Mouse (Mus musculus): Measurements from ENCODE around the gene Sept12. TPM values are rescaled to one million over a fixed set of nuclear protein-coding genes. Genes with fewer than 3 reads are reported as not detected.

The Sept12 gene
- polyA plus RNA-seq, 1 experiment, result not detected

DNA sequence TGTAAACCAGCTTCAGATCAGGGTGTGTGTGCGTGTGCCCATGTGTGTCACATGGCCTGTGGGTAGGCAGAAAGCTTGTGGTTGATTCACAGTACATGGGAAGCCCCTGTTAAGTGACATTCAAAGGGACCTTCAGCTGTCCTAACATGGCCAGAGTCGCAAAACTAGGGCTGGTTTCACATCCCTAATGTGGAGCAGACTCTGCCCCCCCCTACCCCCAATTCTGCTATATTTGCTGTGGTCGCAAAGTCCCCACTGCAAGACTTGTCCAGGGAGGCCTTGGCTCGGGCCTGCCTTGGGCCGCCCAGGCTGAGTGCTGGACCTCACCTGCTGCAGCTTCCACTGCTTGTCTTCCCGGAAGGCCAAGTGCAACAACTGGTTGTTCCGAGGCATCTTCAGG, 13.6 kb upstream of the Sept12 start:
- Histone ChIP-seq H3K4me1 (ENCODE audit: control insufficient read depth, insufficient read depth, low read length) (peaks cover 5% of the 10 kb centered on the region; the same call in 1 of the 2 replicates), H3K27ac (ENCODE audit: insufficient read depth, low read length) (no peak overlapping the region), H3K4me3 (ENCODE audit: insufficient read depth, low read length) (no peak overlapping the region)
- TF ChIP-seq POLR2A (IDR thresholded peaks at IDR 0.05; ENCODE audit: extremely low read depth, insufficient read depth, low read length), result no peak
- TF ChIP-seq CTCF (IDR thresholded peaks at IDR 0.05; ENCODE audit: extremely low read depth, insufficient read depth, low read length), result no peak

DNA sequence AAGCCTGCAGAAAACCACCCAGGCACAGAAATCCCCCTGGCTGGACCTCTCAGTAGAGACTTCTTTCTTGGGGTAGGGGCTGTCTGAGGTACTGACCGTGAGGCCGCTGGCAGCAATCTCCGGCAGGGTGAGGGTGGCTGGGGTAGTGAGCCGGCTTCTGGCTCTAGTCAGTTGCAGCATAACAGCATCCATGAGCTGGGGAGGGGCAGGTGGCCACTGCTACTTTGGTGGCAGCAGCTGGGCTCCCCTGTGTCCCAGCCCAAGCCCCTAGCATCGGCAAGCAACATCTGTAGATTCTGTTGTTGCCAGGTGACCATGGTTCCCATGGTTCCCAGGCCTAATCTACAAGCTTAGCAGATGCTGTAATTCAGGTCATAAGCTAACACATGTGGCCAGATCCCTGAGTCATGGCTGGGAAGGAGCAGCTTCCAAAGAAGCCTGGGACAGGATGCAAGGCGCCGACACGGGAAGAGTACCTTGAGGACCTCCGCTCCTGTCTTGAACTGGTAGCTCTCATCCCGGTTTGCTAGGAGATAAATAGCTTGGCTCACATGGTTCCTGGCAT, 12.8 kb upstream of the Sept12 start:
- Histone ChIP-seq H3K4me3 (ENCODE audit: insufficient read depth, low read length) (no peak overlapping the region), H3K4me1 (ENCODE audit: control insufficient read depth, insufficient read depth, low read length) (peaks cover 5% of the 10 kb centered on the region; the same call in 1 of the 2 replicates), H3K27ac (ENCODE audit: insufficient read depth, low read length) (no peak overlapping the region)
- TF ChIP-seq CTCF (IDR thresholded peaks at IDR 0.05; ENCODE audit: extremely low read depth, insufficient read depth, low read length) (no peak), POLR2A (IDR thresholded peaks at IDR 0.05; ENCODE audit: extremely low read depth, insufficient read depth, low read length) (no peak)

DNA sequence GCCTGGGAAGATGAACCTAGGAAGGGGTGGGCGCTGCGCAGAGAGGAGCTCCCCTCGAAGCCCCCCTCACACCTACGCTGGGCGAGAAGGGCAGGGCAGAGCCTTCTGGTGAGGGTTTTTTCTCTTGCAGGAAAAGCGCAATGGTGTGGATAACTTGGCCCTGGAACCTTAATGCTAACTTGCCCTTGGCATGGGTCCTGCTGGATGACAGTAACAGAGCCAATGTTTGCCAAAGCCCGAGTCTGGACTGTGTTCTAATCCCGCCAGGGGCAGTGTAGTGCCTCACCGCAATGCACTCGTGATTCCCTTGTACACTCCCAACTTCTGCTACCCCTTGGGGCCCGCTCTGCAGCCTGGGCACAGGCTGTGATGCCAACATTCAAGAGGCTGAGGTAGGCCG, 10.4 kb upstream of the Sept12 start:
- H3K27ac ChIP-seq (ENCODE audit: insufficient read depth, low read length), result no peak overlapping the region
- TF ChIP-seq CTCF (IDR thresholded peaks at IDR 0.05; ENCODE audit: extremely low read depth, insufficient read depth, low read length), result no peak
- TF ChIP-seq POLR2A (IDR thresholded peaks at IDR 0.05; ENCODE audit: extremely low read depth, insufficient read depth, low read length), result no peak
- H3K4me1 ChIP-seq (ENCODE audit: control insufficient read depth, insufficient read depth, low read length), result peaks cover 5% of the 10 kb centered on the region; the same call in 1 of the 2 replicates
- no peak overlapping the region for H3K4me3 ChIP-seq (ENCODE audit: insufficient read depth, low read length)

DNA sequence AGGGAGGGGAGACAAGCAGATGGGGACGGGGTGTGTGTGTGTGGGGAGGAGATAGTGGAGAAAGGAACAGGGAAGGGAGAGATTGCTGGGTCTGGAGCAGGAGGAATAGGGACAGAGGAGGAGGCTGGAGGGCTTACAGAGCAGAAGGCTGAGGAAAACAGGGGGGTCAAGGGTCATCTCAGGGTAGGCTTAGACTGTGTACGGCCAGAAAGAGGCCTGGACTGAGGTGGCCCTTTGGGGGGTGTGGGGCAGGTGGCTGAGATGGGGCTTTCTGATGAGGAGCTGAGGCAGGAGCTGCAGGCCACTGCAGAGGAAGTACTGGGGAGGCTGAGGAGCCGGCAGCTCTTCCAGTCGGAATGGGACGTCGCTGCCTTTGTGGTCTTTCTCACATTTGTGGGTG, 9.8 kb upstream of the Sept12 start:
- peaks cover 5% of the 10 kb centered on the region; the same call in 1 of the 2 replicates for H3K4me1 ChIP-seq (ENCODE audit: control insufficient read depth, insufficient read depth, low read length)
- H3K27ac ChIP-seq (ENCODE audit: insufficient read depth, low read length), result no peak overlapping the region
- no peak overlapping the region for H3K4me3 ChIP-seq (ENCODE audit: insufficient read depth, low read length)
- TF ChIP-seq POLR2A (IDR thresholded peaks at IDR 0.05; ENCODE audit: extremely low read depth, insufficient read depth, low read length) (no peak), CTCF (IDR thresholded peaks at IDR 0.05; ENCODE audit: extremely low read depth, insufficient read depth, low read length) (no peak)

DNA sequence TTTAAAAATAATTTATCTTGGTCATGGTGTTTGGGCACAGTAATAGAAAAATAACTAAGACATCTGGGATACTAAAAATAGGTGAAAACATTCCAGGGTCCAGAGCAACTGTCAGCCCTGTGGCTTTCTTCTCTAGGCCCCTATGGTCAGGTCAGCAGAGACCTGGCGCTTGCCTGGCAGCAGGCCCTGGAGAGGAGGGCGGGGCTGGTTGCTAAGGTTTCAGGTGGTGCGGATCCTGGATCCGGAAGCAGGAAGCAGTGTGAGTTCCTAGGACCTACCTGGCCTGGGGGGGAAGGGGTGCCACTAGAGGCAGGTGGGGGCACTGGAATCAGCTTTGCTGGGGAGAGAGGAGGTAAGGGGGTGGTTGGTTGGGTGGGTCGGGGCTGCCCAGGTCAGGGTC, 9.4 kb upstream of the Sept12 start, which contains the start of gene Smim22:
TSS of gene Smim22 (plus strand) at position 222 of the 400 bp plus-strand sequence.
- Histone ChIP-seq H3K27ac (ENCODE audit: insufficient read depth, low read length) (no peak within 1 kb of the TSS), H3K4me3 (ENCODE audit: insufficient read depth, low read length) (no peak within 1 kb of the TSS), H3K4me1 (ENCODE audit: control insufficient read depth, insufficient read depth, low read length) (peaks cover 5% of the 10 kb centered on the region; the same call in 1 of the 2 replicates)
- no peak for TF ChIP-seq CTCF (IDR thresholded peaks at IDR 0.05; ENCODE audit: extremely low read depth, insufficient read depth, low read length)
- no peak for TF ChIP-seq POLR2A (IDR thresholded peaks at IDR 0.05; ENCODE audit: extremely low read depth, insufficient read depth, low read length)

DNA sequence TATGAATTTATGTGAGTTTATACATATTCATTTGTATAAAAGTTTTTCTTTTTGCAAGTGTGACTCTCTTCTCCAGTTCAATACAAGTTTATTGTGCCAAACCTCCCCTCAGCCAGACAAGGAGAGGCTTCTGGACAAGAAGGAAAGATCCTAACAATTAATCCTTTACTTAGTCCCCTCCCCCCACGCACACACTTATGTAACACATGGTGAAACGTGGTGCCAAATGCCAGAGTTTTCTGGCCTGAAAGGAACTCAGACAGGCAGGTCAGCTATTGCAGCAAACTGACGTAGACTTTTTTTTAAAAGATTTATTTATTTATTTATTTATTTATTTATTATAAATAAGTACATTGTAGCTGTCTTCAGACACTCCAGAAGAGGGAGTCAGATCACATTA, 3.0 kb upstream of the Sept12 start:
- TF ChIP-seq POLR2A (IDR thresholded peaks at IDR 0.05; ENCODE audit: extremely low read depth, insufficient read depth, low read length), result no peak
- TF ChIP-seq CTCF (IDR thresholded peaks at IDR 0.05; ENCODE audit: extremely low read depth, insufficient read depth, low read length), result no peak
- H3K4me1 ChIP-seq (ENCODE audit: control insufficient read depth, insufficient read depth, low read length), result no peaks in the 10 kb centered on the region
- no peak overlapping the region for H3K27ac ChIP-seq (ENCODE audit: insufficient read depth, low read length)
- no peak overlapping the region for H3K4me3 ChIP-seq (ENCODE audit: insufficient read depth, low read length)

DNA sequence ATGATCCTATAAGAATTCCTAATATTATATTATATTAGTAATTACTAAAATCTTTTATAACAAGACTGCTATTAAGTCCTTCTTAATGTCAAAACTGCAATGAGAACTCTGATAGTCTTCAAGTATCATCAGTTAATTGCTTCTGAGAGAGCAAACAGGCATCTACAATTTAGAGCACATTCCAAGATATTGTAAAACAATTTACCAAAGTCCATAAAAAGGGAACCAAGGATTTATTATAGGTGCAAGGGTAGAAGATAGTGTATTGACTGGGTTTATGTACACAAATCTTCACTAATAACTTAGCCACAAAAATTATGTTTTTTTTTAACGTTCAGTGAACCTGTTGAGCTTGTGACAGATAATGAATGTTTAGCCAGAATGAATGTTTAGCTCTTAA, 1.3 kb upstream of the Sept12 start:
- no peak for TF ChIP-seq CTCF (IDR thresholded peaks at IDR 0.05; ENCODE audit: extremely low read depth, insufficient read depth, low read length)
- TF ChIP-seq POLR2A (IDR thresholded peaks at IDR 0.05; ENCODE audit: extremely low read depth, insufficient read depth, low read length), result no peak
- no peaks in the 10 kb centered on the region for H3K4me1 ChIP-seq (ENCODE audit: control insufficient read depth, insufficient read depth, low read length)
- H3K4me3 ChIP-seq (ENCODE audit: insufficient read depth, low read length), result no peak overlapping the region
- H3K27ac ChIP-seq (ENCODE audit: insufficient read depth, low read length), result no peak overlapping the region

DNA sequence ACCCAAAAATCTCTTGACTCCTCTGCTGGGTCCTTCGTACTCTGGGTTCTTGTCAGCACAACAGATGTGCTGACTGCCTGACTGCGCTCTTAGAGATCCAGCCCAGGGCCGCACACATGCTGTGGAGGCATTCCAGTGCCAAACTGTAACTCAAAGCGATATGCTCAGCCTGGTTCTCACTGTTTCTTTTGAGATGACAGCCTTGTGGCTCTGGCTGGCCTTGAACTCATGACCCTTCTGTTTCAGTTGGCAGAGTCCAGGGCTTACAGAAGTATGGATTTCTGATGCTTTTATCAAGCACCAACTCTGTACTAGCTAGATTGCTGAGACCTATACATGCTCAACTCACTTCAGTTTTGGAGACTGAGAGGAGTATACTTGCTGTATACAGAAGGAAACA, 4.4 kb downstream of the Sept12 start:
- Histone ChIP-seq H3K4me3 (ENCODE audit: insufficient read depth, low read length) (no peak overlapping the region), H3K27ac (ENCODE audit: insufficient read depth, low read length) (no peak overlapping the region), H3K4me1 (ENCODE audit: control insufficient read depth, insufficient read depth, low read length) (no peaks in the 10 kb centered on the region)
- TF ChIP-seq CTCF (IDR thresholded peaks at IDR 0.05; ENCODE audit: extremely low read depth, insufficient read depth, low read length) (no peak), POLR2A (IDR thresholded peaks at IDR 0.05; ENCODE audit: extremely low read depth, insufficient read depth, low read length) (no peak)

DNA sequence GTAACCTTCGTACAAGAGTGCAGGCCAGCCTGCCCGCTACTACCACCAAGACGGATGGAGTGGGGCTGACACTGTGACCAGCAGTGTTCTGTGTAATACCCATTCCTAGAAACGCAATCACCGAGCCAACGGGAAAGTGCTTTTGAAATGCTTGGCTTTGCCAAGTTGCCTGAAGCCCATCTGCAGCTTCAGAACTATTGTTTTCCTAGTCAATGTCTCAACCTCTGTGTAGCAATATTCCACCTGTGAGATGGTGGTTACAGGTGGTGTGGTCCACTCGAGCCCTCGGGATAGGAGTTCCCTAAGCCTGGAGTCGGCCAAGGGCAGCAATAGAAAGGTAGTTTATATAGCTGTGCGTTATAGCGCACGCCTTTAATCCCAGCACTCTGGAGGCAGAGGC, 12.9 kb downstream of the Sept12 start:
- Histone ChIP-seq H3K27ac (ENCODE audit: insufficient read depth, low read length) (no peak overlapping the region), H3K4me1 (ENCODE audit: control insufficient read depth, insufficient read depth, low read length) (no peaks in the 10 kb centered on the region), H3K4me3 (ENCODE audit: insufficient read depth, low read length) (no peak overlapping the region)
- TF ChIP-seq POLR2A (IDR thresholded peaks at IDR 0.05; ENCODE audit: extremely low read depth, insufficient read depth, low read length), result no peak
- TF ChIP-seq CTCF (IDR thresholded peaks at IDR 0.05; ENCODE audit: extremely low read depth, insufficient read depth, low read length), result no peak

DNA sequence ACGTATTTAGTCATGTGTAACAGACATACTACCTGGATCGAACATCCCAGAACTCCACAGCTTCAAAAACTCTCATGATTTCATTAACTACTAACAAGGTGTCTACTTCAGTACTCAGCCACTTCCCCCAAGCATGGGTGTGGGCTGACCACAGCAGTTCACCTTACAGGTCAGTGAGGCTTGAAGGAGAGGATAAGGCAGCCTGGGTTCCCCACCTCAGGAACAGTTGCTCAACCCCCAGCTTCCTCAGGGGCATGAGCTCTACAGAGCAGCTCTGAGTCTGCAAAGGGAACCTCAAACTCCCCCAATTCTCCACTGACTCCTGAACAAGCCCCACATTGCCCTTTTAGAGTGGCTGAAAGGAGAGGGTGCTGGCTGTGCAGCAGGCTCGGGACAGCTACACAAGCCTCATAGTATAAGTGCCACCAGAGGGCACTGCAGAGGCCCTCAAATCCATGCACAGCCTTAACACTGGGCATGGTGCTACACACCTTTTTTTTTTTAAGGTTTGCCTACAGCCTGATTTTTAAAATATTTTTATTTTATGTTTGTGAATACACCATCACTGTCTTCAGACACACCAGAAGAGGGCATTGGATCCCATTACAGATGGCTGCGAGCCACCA, 17.8 kb downstream of the Sept12 start:
- Histone ChIP-seq H3K4me3 (ENCODE audit: insufficient read depth, low read length) (no peak overlapping the region), H3K27ac (ENCODE audit: insufficient read depth, low read length) (no peak overlapping the region), H3K4me1 (ENCODE audit: control insufficient read depth, insufficient read depth, low read length) (peaks cover 14% of the 10 kb centered on the region)
- TF ChIP-seq CTCF (IDR thresholded peaks at IDR 0.05; ENCODE audit: extremely low read depth, insufficient read depth, low read length) (peak; percentile 46), POLR2A (IDR thresholded peaks at IDR 0.05; ENCODE audit: extremely low read depth, insufficient read depth, low read length) (no peak)

Measured in cortical plate, adult 2 months (tissue).